Mouse (Mus musculus) thymus, adult 2 months (tissue): ENCODE measurements around the gene Ercc5.

Source experiments
- CTCF ChIP-seq: fragments of 200-500 bp; IDR thresholded peaks from 2 replicates; pipeline ENCODE4 v1.5.1; 2012; ENCODE audit warnings: mild to moderate bottlenecking, control low read depth, low read length, moderate library complexity, borderline replicate concordance; ENCODE audit not compliant: control insufficient read depth, poor library complexity, insufficient read depth; ENCODE audit errors: extremely low read depth
- POLR2A ChIP-seq: fragments of 200-500 bp; IDR thresholded peaks from 2 replicates; pipeline ENCODE4 v1.6.1; 2012; ENCODE audit warnings: mild to moderate bottlenecking, low read length, control low read depth, moderate library complexity; ENCODE audit not compliant: control insufficient read depth, poor library complexity, insufficient read depth; ENCODE audit errors: extremely low read depth

- TF ChIP-seq CTCF (no peak), POLR2A (no peak)
These were observed 25.3 kb upstream of the Ercc5 start for GRCm38 (mm10) chr1:44122256-44122655.
